Mouse (Mus musculus) right cerebral cortex, adult 2 months (tissue): Measurements from ENCODE around the gene Prr15l.
A peak's percentile ranks its signal among the peaks of the same experiment; 100 is the strongest.

Source experiments
- DNase-seq, 2 experiments: peaks; one replicate each; pipeline ENCODE4 v3.0.0; 2021 to 2022; ENCODE audit warnings: low spot score in 2 of 2

Gene Prr15l

GRCm38 (mm10) chr11:96919003-96919402 is 8.9 kb upstream of the Prr15l start:
- DNase-seq: no peak

DNA sequence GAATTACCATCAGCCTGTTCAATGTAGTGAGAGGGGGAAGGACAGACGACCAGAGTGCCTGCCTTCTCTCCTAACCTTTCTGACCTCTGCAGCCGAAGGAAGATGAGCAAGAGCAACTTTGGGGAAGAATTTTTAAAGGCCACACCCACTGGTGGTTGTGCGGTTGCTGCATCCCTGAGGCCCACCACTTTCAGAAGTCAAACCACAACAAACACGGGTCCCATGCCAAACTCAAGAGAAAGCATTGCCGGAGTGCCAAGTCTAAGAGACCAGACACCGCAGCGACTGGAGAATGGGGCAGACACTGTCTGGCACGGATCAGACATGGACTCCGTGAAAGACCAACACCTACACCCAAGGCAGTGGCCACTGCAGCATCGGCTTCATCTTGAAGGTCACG is 3.0 kb upstream of the Prr15l start:
- no peak for DNase-seq

- DNase-seq: no peak
These were observed 2.3 kb upstream of the Prr15l start for GRCm38 (mm10) chr11:96925469-96926148.

GRCm38 (mm10) chr11:96926587-96926986 is 1.3 kb upstream of the Prr15l start:
- DNase-seq: no peak

GRCm38 (mm10) chr11:96928691-96929090 is 787 bp downstream of the Prr15l start:
- no peak for DNase-seq

- no peak for DNase-seq
These were observed 1.3 kb downstream of the Prr15l start for GRCm38 (mm10) chr11:96929096-96929765.

DNA sequence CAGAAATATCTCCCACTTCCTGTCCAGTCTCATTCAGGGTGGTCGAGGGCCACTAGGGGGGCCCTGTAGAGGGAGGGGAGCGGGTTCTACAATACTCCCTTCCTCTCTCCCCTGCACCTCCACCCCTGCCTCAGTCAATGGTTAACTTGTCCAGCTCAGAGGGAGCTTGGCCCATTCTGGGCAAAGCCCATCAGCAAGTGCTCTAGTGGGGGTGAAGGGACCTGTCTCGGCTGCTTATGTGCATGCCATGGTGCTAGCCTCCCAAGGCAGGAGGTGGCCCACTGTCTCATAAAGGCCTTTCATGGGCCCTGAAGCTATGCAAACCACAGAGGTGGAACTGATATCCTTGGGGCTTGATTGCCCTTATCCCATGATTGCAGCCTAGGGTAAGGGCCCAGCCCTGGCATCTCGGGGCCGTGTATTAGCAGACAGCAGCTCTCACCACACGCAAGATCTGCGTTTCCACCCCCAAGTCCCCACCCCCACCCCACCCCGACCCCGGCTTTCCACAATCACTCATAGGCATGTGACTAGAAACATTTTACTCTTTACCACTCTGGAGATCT is 1.9 kb downstream of the Prr15l start:
- no peak for DNase-seq

GRCm38 (mm10) chr11:96931327-96932062 is 3.6 kb downstream of the Prr15l start:
- DNase-seq: no peak

DNA sequence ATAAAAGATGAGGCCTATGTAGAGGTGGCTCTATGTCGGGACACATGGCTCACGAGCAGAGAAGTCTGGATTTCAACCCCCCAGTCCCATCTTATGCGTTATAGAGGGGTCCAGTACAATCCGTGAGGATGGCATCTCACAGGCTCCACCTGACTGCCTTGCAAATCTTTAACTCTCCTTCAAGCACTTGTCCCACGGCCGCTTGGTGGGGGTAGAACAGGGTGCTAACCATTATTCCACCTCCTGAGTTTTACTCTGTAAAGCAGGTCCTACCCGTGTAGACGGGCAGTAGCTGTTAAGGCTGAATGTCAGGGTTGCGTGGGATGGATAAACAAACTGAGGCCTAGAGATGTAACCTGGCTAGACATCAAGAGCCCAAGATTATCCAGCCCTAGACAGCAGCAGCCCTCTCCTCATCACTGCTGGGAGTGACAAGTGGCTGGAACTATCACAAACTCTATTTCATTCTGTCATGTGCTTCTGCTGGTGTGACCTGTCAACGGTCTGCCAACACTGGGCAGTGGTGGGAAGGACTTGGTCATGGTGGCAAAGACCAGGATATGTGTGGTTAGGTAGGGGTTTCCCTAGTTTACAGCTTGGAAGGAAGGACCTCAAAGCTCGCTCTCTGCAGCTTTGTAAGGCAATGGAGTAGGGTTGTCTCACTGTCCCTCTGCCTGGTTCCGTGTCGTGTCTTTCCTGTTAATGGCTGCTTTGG is 5.8 kb downstream of the Prr15l start:
- no peak for DNase-seq

GRCm38 (mm10) chr11:96934921-96935356 is 7.0 kb downstream of the Prr15l start:
- peak in 1 of 2 experiments; percentile 32 for DNase-seq

GRCm38 (mm10) chr11:96935872-96936650 is 8.2 kb downstream of the Prr15l start:
- no peak for DNase-seq

GRCm38 (mm10) chr11:96937549-96938425 is 9.9 kb downstream of the Prr15l start:
- no peak for DNase-seq

DNA sequence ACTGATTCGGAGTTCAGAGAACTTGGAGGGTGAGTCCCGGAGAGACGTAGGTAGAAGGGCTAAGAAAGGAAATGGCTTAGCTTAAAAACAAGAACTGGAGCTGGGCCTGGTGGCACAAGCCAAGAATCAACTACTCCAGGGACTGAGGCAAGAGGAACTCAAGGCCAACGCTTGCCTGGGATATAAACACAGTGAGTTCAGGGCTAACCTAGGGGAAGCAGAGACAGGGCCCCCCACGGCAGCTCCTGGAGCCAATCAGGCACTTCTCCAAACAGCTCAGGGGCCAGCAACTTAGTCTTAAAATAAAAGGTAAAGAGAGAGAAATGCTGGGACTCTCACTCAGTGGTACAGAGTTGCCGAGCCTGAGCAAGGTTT is 10.5 kb downstream of the Prr15l start:
- DNase-seq: no peak

GRCm38 (mm10) chr11:96940578-96941465 is 12.9 kb downstream of the Prr15l start:
- DNase-seq: no peak

GRCm38 (mm10) chr11:96941989-96942590 is 14.2 kb downstream of the Prr15l start:
- DNase-seq: no peak

GRCm38 (mm10) chr11:96943746-96944304 is 15.9 kb downstream of the Prr15l start, which contains the start of gene Pnpo:
TSS of gene Pnpo (minus strand) at chr11:96943986.
- peak; percentile 95 for DNase-seq

- DNase-seq: no peak
These were observed 17.1 kb downstream of the Prr15l start for GRCm38 (mm10) chr11:96944844-96945580.
